Mouse (Mus musculus) layer of hippocampus, adult 2 months (tissue): ENCODE results near the gene Tmem33. TPM values are rescaled to one million over a fixed set of nuclear protein-coding genes. Genes with fewer than 3 reads are reported as not detected.

Experiments
- DNase-seq, 2 experiments: peaks; one replicate each; pipeline ENCODE4 v3.0.0; 2022; ENCODE audit warnings: low spot score in 2 of 2
- H3K27ac ChIP-seq: fragments of 200-600 bp; 2 replicates; pipeline ENCODE4 v1.8.1; 2022
- H3K4me3 ChIP-seq: fragments of 200-600 bp; 2 replicates; pipeline ENCODE4 v1.8.1; 2022; ENCODE audit warnings: mild to moderate bottlenecking
- CTCF ChIP-seq: fragments of 200-600 bp; conservative IDR thresholded peaks from 2 replicates; pipeline ENCODE4 v1.8.1; 2022; ENCODE audit warnings: antibody characterized with exemption, mild to moderate bottlenecking, moderate library complexity
- total RNA-seq, 2 experiments: library from RNA; stranded (reverse); gene quantifications; 2 replicates each; pipeline ENCODE4 v1.2.3; 2021

Tmem33 gene
- total RNA-seq, 2 experiments from 2014 or later = 85.1 to 86.7 TPM

DNA sequence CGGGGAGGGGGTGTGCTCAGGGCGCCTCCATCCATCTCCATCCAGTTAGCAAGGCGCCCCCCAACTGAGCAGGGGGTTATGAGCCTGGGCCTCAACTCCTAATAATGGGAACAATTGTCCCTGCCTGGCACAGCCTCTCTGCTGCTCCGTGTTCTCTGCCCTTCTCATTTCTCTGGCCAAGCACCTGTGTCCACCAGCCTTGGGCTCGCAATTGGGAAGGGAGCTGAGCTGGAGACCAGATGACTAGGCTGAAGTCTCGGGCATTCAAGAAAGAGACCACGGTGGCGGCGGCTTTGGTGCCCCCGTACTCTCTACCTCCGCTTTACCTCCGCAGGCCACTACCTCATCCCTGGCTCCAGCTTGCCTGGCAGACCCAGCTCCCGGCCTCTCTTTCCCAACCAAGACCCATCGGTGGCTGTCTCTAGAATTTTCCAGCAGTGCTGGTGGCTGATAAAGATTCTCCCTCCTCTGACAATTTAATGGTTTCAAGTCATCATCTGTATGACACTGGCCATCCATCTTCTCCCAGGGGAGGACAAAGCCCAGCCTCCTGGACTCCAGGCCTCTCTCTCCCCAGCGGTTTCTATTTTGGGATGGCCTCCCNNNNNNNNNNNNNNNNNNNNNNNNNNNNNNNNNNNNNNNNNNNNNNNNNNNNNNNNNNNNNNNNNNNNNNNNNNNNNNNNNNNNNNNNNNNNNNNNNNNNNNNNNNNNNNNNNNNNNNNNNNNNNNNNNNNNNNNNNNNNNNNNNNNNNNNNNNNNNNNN is 32.5 kb upstream of the Tmem33 start:
- no peak for DNase-seq
- H3K27ac ChIP-seq = no peak overlapping the region
- TF ChIP-seq CTCF = no peak
- no peak overlapping the region for H3K4me3 ChIP-seq

DNA sequence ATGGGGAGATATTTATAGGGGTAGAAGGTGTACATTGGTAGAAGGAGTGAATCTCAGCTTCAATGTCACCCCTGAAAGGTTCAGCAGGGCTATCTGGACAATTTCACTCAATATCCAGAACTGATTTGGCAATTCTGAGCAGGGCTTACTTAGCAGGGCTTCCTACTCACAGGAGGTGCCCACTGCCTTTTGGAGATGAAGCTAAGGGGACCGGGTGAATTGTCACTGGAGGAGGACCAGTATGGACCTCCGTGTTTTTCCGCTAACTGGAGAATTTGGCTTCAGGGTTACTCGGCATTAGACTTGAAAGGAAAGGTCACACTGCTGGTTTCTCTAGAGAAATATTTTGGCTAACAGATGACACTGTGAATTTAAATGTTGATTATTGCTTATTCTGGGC is 25.7 kb upstream of the Tmem33 start:
- Histone ChIP-seq H3K4me3 (no peak overlapping the region), H3K27ac (no peak overlapping the region)
- no peak for TF ChIP-seq CTCF
- DNase-seq = no peak

DNA sequence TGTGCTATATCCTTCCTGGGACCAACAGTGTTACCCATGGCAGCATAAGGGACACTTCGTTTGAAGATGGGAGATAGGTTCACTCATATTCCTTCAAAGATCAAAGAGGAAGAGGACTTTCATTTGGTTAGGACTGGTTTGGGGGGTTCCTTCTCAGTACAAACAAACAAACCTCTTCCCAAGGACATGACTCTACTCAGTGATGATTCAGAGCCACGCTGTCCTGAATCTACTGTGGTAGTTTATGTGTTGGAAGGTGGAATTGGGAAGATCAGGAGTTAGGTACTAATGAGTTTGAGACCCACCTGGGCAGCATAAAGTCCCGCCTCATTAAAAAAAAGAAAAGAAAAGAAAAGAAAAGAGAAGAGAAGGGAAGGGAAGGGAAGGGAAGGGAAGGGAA is 24.9 kb upstream of the Tmem33 start:
- TF ChIP-seq CTCF = no peak
- Histone ChIP-seq H3K27ac (no peak overlapping the region), H3K4me3 (no peak overlapping the region)
- DNase-seq = no peak

DNA sequence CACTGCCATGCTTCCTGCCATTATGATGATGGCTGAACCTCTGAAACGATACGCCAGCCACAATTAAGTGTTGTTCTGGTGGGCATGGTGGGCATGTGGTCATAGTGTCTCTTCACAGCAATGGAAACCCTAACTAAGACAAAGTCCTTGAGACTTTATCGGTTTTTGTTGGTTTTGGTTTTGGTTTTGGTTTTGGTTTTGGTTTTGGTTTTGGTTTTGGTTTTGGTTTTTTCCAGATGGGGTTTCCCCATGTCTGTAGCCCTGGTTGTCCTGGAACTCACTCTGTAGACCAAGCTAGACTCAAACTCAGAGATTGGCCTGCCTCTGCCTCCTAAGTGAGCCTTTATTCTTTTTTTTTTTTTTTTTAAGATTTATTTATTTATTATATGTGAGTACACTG is 23.8 kb upstream of the Tmem33 start:
- Histone ChIP-seq H3K4me3 (no peak overlapping the region), H3K27ac (no peak overlapping the region)
- TF ChIP-seq CTCF = no peak
- no peak for DNase-seq

DNA sequence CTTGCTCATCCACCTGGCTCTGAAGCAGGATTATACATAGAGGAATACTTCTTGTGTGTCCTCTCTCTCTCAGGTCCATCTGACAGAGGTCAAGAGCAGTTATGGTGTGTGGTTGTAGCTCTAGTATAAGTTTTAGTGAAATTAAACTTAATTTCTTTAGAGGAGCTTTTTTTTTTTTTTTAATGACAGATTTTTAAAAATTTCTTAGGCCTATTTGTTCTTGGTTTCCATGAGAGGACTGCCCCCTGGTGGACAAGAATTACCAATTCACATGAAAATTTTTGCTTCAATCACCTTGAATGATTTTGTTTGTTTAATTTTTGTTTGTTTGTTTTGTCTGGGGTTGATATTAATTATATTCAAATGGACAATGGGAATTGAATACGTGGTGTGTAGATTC is 22.1 kb upstream of the Tmem33 start:
- H3K4me3 ChIP-seq = no peak overlapping the region
- peak; percentile 84 for TF ChIP-seq CTCF
- peak; percentile 11 to 33 for DNase-seq
- H3K27ac ChIP-seq = no peak overlapping the region

DNA sequence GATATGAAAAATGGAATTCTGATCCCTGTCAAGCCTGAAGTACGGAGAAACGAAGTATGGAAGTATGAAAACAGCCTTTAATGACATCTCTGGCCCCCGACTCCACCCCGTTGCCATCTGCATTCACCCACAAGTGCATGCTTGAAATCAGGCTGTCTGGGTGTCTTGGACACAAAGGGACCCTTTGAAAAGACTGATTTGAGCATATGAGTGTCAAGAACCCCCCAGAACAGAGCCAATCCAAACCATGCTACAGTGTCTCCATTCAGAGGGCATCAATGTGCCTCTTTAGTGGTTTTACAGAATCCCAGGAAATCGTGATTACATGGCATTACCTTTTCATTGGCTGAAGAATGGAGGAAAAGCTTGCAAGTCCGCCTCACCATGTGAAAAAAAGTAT is 18.7 kb upstream of the Tmem33 start:
- no peak for DNase-seq
- Histone ChIP-seq H3K4me3 (no peak overlapping the region), H3K27ac (no peak overlapping the region)
- TF ChIP-seq CTCF = no peak

DNA sequence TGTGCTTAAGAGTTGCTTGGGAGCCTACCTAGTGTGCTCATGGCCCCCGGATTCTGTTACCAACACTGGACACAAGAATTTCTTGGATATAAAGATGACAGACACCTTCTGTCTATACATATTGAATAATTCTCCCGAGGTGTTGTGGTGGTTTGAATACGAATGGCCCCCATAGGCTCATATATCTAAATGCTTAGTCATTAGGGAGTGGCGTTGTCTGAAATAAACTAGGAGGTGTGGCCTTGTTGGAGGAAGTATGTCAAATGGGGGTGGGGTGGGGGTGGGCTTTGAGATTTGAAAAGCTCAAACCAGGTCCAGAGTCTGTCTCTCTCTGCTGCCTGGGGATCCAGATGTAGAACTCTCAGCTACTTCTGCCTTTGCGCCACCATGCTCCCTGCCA is 17.1 kb upstream of the Tmem33 start:
- TF ChIP-seq CTCF = no peak
- no peak for DNase-seq

DNA sequence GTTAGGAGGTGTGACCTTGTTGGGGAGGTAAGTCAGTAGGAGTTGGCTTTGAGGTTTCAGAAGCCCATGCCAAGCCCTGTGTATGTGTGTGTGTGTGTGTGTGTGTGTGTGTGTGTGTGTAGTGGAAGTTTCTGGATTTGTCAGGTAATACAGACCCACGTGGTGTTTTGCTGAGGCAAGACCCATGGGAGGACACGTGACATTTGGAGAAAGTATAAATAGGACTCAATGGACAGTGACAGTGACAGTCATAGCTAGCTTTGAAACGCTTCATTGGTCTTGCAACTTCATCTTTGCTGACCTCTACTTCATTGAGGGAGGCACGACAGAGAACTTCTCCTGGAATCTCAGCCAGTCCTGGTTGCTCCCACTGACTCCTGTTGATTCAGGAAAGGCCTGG is 8.1 kb upstream of the Tmem33 start:
- DNase-seq = no peak
- H3K27ac ChIP-seq = no peak overlapping the region
- no peak overlapping the region for H3K4me3 ChIP-seq
- no peak for TF ChIP-seq CTCF

More for the DNA sequence above, 17.1 kb upstream of the Tmem33 start:
- Histone ChIP-seq H3K4me3 (no peak overlapping the region), H3K27ac (no peak overlapping the region)

DNA sequence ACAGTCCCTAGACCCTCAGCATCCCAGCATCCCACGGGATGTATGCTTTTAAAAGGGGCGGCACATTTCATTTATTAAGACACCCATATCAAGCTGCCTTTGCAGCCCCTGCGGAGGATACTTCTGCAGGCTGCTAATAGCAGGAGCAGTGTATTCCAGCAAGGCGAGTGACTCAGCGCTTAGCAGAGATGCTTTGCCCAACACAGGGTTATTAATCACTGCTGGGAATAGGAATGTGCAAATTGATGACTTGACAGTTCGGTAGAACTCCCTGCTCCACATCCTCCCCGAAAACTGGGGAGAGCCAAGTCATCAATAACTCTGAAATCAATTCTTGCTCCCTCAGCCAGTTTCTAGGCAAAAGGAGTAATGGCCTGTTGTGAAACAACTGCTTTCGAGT is 4.7 kb upstream of the Tmem33 start:
- TF ChIP-seq CTCF = no peak
- Histone ChIP-seq H3K27ac (peak overlapping the region; percentile 32; the same call in 1 of the 2 replicates), H3K4me3 (no peak overlapping the region)
- DNase-seq = peak in 1 of 2 experiments; percentile 13

DNA sequence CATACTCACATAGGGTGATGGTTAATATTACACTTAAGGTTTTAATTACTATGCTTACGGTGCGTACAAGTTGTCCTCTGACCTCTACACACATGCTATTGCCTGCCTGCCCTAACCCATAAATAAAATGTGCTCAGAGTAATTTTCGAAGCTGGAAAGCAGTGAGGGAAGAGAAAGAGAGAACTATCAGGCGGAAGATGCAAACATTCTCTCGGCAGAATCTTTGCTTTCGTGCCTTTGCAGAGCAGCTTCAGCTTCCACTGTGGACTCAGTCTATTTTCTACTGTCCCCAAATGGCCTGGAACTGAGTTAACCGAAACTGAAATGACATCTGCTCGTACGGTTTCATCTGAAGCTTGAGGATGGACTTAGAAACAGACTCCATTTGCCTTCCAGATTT is 1.9 kb upstream of the Tmem33 start:
- H3K4me3 ChIP-seq = no peak overlapping the region
- H3K27ac ChIP-seq = no peak overlapping the region
- DNase-seq = no peak
- no peak for TF ChIP-seq CTCF

DNA sequence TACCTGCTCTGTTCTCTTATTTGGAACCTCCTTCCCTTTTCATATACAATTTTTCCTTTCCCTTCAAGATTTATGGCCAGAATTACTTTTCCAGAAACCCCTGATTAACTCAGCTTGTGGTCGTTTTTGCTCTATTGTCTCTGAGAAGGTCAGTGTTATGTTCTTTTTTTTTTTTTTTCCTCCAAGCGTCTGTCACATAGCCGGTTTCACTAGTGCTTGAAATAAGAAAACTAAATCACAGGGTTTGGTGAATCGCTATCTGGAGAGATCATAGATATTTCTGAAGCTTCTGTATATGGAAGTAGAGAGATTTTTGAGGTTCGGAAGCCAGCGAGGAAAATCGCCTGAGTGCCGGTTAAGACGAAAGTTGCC is 220 bp upstream of the Tmem33 start:
- H3K27ac ChIP-seq = peak overlapping the region; percentile 93
- no peak for TF ChIP-seq CTCF
- H3K4me3 ChIP-seq = peak overlapping the region; percentile 89
- DNase-seq = no peak

DNA sequence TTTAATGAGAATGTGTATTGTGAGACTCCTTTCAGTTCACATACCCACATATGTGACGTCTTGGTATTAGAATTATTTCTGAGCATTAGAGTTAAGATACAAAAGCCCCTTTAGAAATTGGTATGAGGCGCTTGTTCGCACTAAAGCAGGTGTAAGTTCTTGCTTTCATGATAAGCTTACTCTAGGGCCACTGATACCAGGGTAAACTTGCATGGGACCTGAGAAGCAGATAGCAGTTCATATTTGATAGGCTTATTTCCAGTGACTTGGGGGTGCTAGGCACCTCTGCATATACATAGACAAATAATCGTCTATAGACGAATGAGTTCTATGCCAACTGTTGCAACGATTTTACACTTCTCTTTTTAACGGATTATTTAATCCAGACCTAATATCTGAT is 2.6 kb downstream of the Tmem33 start:
- TF ChIP-seq CTCF = no peak
- no peak overlapping the region for H3K4me3 ChIP-seq
- no peak overlapping the region for H3K27ac ChIP-seq
- DNase-seq = no peak

DNA sequence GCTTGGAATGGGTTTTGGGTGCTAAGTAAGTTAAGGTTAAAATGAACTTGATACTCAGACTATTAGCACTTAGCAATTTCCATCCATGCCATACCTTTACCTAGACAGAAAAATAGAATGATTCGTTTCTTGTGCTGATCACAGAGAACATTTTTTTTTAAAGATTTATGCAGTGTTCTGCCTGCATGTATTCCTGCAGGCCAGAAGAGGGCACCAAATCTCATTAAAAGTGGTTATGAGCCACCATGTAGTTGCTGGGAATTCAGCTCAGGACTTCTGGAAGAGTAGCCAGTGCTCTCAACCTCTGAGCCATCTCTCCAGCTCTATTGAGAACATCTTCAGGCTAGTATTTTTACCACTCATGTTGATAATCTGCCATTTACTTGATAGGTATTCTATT is 5.7 kb downstream of the Tmem33 start:
- no peak for DNase-seq
- Histone ChIP-seq H3K4me3 (no peak overlapping the region), H3K27ac (no peak overlapping the region)
- TF ChIP-seq CTCF = peak; percentile 69

DNA sequence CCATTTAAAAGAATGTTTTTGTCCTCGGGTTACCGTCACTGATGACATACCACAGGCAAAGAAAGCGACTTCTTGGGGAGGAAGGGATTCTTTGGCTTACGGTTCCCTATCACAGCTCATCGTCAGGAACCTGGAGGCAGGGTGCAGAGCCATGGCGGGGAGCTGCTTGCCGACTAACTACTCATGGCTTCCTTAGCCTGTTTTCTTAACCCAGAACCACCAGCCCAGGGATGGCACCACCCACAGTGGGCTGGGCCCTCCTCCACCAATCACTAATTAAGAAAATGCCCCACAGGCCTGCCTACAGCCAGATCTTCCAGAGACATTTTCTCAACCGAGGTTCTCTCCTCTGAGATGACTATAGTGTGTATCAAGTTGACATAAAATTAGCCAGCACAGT is 8.9 kb downstream of the Tmem33 start:
- DNase-seq = no peak
- no peak for TF ChIP-seq CTCF
- no peak overlapping the region for H3K27ac ChIP-seq
- no peak overlapping the region for H3K4me3 ChIP-seq
